ENCODE assay signal across 10 mouse cellular contexts in genomic region chr5:125395008-125395407, GRCm38 (mm10). TPM values are rescaled to one million over a fixed set of nuclear protein-coding genes. Genes with fewer than 3 reads are reported as not detected.
DNase-seq lines count a peak whose midpoint lies in the region; ATAC-seq and TF ChIP-seq lines count a peak whose summit lies in the region.
"Had no signal": no experiment of that assay in that cellular context is flagged by ENCODE, and none has a peak within 500 bp of the region (broad histone marks: within the 10 kb centered on the region; RNA-seq: fewer than 3 reads in every experiment).

No protein-coding gene starts in this region.

- TF ChIP-seq CTCF in heart, postnatal 0 days (IDR thresholded peaks at IDR 0.05; ENCODE audit: low read depth), result no peak

- intact Hi-C loops in heart, postnatal 10 days (cut with DNase I), result no loop called here

- no peak for DNase-seq in heart, postnatal 10 days
- DNase-seq in ES-E14 (ENCODE audit: low read depth, low spot score), result no peak
- no peak for DNase-seq in heart, postnatal 0 days (ENCODE audit: low spot score)
- peak; percentile 37 for DNase-seq in mesoderm, embryonic 11.5 days (ENCODE audit: low read depth, low spot score)
- DNase-seq in c-Kit-positive CD71-positive TER-119-positive erythroid progenitor cells, embryonic 14.5 days (ENCODE audit: low spot score), result no peak
- DNase-seq in ovary, adult 18-20 months (ENCODE audit: low spot score), result no peak
- DNase-seq in cerebellum, adult 9-10 months, result no peak
- DNase-seq: layer of hippocampus, adult 9-11 months; thymus, adult 2 months had no signal

- peak overlapping the region; percentile 65 for H3K4me2 ChIP-seq in heart, embryonic 11.5 days
- H3K4me2 ChIP-seq in heart, postnatal 0 days (ENCODE audit: low read depth, low read length), result no peak overlapping the region

- ATAC-seq in heart, embryonic 11.5 days (replicated peaks; ENCODE audit: insufficient number of reproducible peaks, low FRiP score, low TSS enrichment), result no peak
- no peak for ATAC-seq in heart, postnatal 0 days (ENCODE audit: insufficient read depth, low read depth)

- in situ Hi-C loops in ES-E14 (cut with MboI; ENCODE audit: low sequenced_read_pairs in 2 of 2, unreplicated experiment in 2 of 2), result no loop called here

- H3K9ac ChIP-seq in heart, embryonic 11.5 days (ENCODE audit: low read depth, low read length), result no peak overlapping the region
- H3K9ac ChIP-seq in ES-E14 (ENCODE audit: insufficient read depth, low read depth, low read length, poor library complexity, severe bottlenecking), result peak overlapping the region; percentile 46; the same call in 1 of the 2 replicates
- no peak overlapping the region for H3K9ac ChIP-seq in heart, postnatal 0 days (replicated peaks; ENCODE audit: low read depth, low read length)

- H3K4me1 ChIP-seq in heart, embryonic 11.5 days (ENCODE audit: control insufficient read depth, insufficient read depth, low read length), result peaks cover 30% of the 10 kb centered on the region
- H3K4me1 ChIP-seq in ES-E14 (ENCODE audit: control insufficient read depth in 2 of 2, insufficient read depth in 2 of 2, low read length in 2 of 2, poor library complexity in 1 of 2), result peaks cover 3 to 7% of the 10 kb centered on the region in 2 experiments; a peak in 2 of 4 replicates
- H3K4me1 ChIP-seq in heart, postnatal 0 days (ENCODE audit: control insufficient read depth, insufficient read depth), result peaks cover 25% of the 10 kb centered on the region

- 73% methylated on average over 3 of the region's 3 CpGs for WGBS in heart, embryonic 11.5 days (ENCODE audit: insufficient replicate concordance)
- WGBS in heart, postnatal 0 days, result 64% methylated on average over 3 of the region's 3 CpGs

- no peak for TF ChIP-seq EP300 in heart, postnatal 0 days (IDR thresholded peaks at IDR 0.05; ENCODE audit: low read depth)

- no peaks in the 10 kb centered on the region for H3K9me3 ChIP-seq in heart, embryonic 11.5 days (replicated peaks; ENCODE audit: control insufficient read depth, low read length)
- no peaks in the 10 kb centered on the region for H3K9me3 ChIP-seq in ES-E14 (ENCODE audit: control insufficient read depth, insufficient read depth, low read depth, low read length)
- H3K9me3 ChIP-seq in heart, postnatal 0 days (replicated peaks; ENCODE audit: control insufficient read depth, low read length), result no peaks in the 10 kb centered on the region

- H3K27ac ChIP-seq in heart, embryonic 11.5 days (ENCODE audit: low read depth, low read length), result peak overlapping the region; percentile 99
- H3K27ac ChIP-seq in ES-E14 (ENCODE audit: insufficient read depth, low read depth, low read length, poor library complexity, severe bottlenecking), result peak overlapping the region; percentile 98
- H3K27ac ChIP-seq in heart, postnatal 0 days (ENCODE audit: low read depth), result peak overlapping the region; percentile 97

- H3K36me3 ChIP-seq in heart, embryonic 11.5 days (ENCODE audit: control insufficient read depth, insufficient read depth, low read length), result no peaks in the 10 kb centered on the region
- H3K36me3 ChIP-seq in ES-E14 (ENCODE audit: control insufficient read depth, insufficient read depth, low read length, poor library complexity, severe bottlenecking), result no peaks in the 10 kb centered on the region
- H3K36me3 ChIP-seq in heart, postnatal 0 days (replicated peaks; ENCODE audit: control insufficient read depth, insufficient read depth, low read length), result no peaks in the 10 kb centered on the region

- no peaks in the 10 kb centered on the region for H3K27me3 ChIP-seq in heart, embryonic 11.5 days (ENCODE audit: control insufficient read depth, insufficient read depth, low read length)
- no peaks in the 10 kb centered on the region for H3K27me3 ChIP-seq in heart, postnatal 0 days (ENCODE audit: control insufficient read depth, insufficient read depth, low read length)

- no peak overlapping the region for H3K4me3 ChIP-seq in heart, embryonic 11.5 days (ENCODE audit: low read depth, low read length)
- 0 out of 4 replicates have a peak overlapping the region, but pooled peaks have one; percentile 11 to 19 for H3K4me3 ChIP-seq in ES-E14 (ENCODE audit: insufficient read depth in 1 of 2, low read depth in 1 of 2, low read length in 2 of 2, poor library complexity in 1 of 2, severe bottlenecking in 1 of 2)
- H3K4me3 ChIP-seq in heart, postnatal 0 days (ENCODE audit: low read depth, low read length), result no peak overlapping the region

TF ChIP-seq in ES-E14, 5 proteins besides CTCF, POLR2A, EP300 and RAD21:
- TF ChIP-seq CHD2 (IDR thresholded peaks at IDR 0.05; ENCODE audit: low read depth, low read length), result no peak
- no peak for TF ChIP-seq MAFK (IDR thresholded peaks at IDR 0.05; ENCODE audit: insufficient read depth, low read depth, low read length)
- no peak for TF ChIP-seq ZC3H11A (IDR thresholded peaks at IDR 0.05; ENCODE audit: borderline replicate concordance, low read depth, low read length)
- TF ChIP-seq ZNF384 (IDR thresholded peaks at IDR 0.05; ENCODE audit: low read depth, low read length), result no peak
- TF ChIP-seq HCFC1 (IDR thresholded peaks at IDR 0.05; ENCODE audit: borderline replicate concordance, insufficient read depth, low read length), result no peak

RNA-seq across cellular contexts. Expression of gene Ubc, which starts 5.0 kb away (rescaled TPM):
- 833 and 922 TPM in 2 replicates for polyA plus RNA-seq in heart, embryonic 11.5 days (2014; fragmentation: Nextera tagmentation; extraction: Ambion mirVana)
- total RNA-seq in heart, postnatal 10 days (2021), result 1,000 to 10,000 TPM in 1 of 2 experiments, 100 to 1,000 TPM in 1; 934 to 1,069 TPM
- total RNA-seq in ES-E14 (2012; rRNA removed), result 1,120 and 1,195 TPM in 2 replicates
- 889 and 1,003 TPM in 2 replicates for total RNA-seq in heart, postnatal 0 days (2014; rRNA removed; ENCODE audit: low replicate concordance)
- polyA plus RNA-seq in heart, postnatal 0 days (2015; fragmentation: Nextera tagmentation; extraction: Ambion mirVana), result 742 and 892 TPM in 2 replicates

RNA-seq across cellular contexts. Expression of gene Gm10382, which starts 5.9 kb away (rescaled TPM):
- 0.42 TPM in 1 of 2 replicates, not detected in the other for polyA plus RNA-seq in heart, embryonic 11.5 days (2014; fragmentation: Nextera tagmentation; extraction: Ambion mirVana)
- total RNA-seq in heart, postnatal 10 days (2021), result not detected
- 0.98 and 1.6 TPM in 2 replicates for total RNA-seq in ES-E14 (2012; rRNA removed)
- total RNA-seq in heart, postnatal 0 days (2014; rRNA removed; ENCODE audit: low replicate concordance), result not detected in 2 replicates
- polyA plus RNA-seq in heart, postnatal 0 days (2015; fragmentation: Nextera tagmentation; extraction: Ambion mirVana), result 0.32 and 0.78 TPM in 2 replicates

RNA-seq across cellular contexts. Expression of gene Dhx37, which starts 38.9 kb away (rescaled TPM):
- 9.9 and 10.6 TPM in 2 replicates for polyA plus RNA-seq in heart, embryonic 11.5 days (2014; fragmentation: Nextera tagmentation; extraction: Ambion mirVana)
- 10 to 100 TPM; 13.2 to 14.7 TPM for total RNA-seq in heart, postnatal 10 days (2021)
- total RNA-seq in ES-E14 (2012; rRNA removed), result 24.7 and 26.3 TPM in 2 replicates
- 5.9 and 16.2 TPM in 2 replicates for total RNA-seq in heart, postnatal 0 days (2014; rRNA removed; ENCODE audit: low replicate concordance)
- polyA plus RNA-seq in heart, postnatal 0 days (2015; fragmentation: Nextera tagmentation; extraction: Ambion mirVana), result 5.5 and 6.8 TPM in 2 replicates

RNA-seq across cellular contexts. Expression of gene Bri3bp, which starts 46.4 kb away (rescaled TPM):
- 30.8 and 32.7 TPM in 2 replicates for polyA plus RNA-seq in heart, embryonic 11.5 days (2014; fragmentation: Nextera tagmentation; extraction: Ambion mirVana)
- total RNA-seq in heart, postnatal 10 days (2021), result 10 to 100 TPM; 56.4 to 62.5 TPM
- 52.7 and 80.5 TPM in 2 replicates for total RNA-seq in ES-E14 (2012; rRNA removed)
- 27.8 and 41.5 TPM in 2 replicates for total RNA-seq in heart, postnatal 0 days (2014; rRNA removed; ENCODE audit: low replicate concordance)
- polyA plus RNA-seq in heart, postnatal 0 days (2015; fragmentation: Nextera tagmentation; extraction: Ambion mirVana), result 59.2 and 65.8 TPM in 2 replicates

RNA-seq across cellular contexts. Expression of gene Scarb1, which starts 54.1 kb away (rescaled TPM):
- 57.1 and 67.0 TPM in 2 replicates for polyA plus RNA-seq in heart, embryonic 11.5 days (2014; fragmentation: Nextera tagmentation; extraction: Ambion mirVana)
- total RNA-seq in heart, postnatal 10 days (2021), result 10 to 100 TPM; 62.6 to 73.8 TPM
- 28.8 and 36.8 TPM in 2 replicates for total RNA-seq in ES-E14 (2012; rRNA removed)
- 79.8 and 84.2 TPM in 2 replicates for total RNA-seq in heart, postnatal 0 days (2014; rRNA removed; ENCODE audit: low replicate concordance)
- 53.7 and 58.2 TPM in 2 replicates for polyA plus RNA-seq in heart, postnatal 0 days (2015; fragmentation: Nextera tagmentation; extraction: Ambion mirVana)

Comparison
In these comparisons a context has a peak if more than half of its experiments do, and no peak if none do; other contexts are left out.
1. H3K4me3 ChIP-seq: peak in ES-E14 (2 of 2); none in heart, embryonic 11.5 days (single experiment) and heart, postnatal 0 days (single experiment).
2. Peak in every context shown above with its lines, with median percentiles within 50 percentile points of each other: H3K27ac ChIP-seq.